Mouse (Mus musculus): ENCODE measurements at regions not wholly inside any gene's neighbourhood (a gene's known extent, or its start where the extent isn't known, plus 50 kb on each side); places are given as distances from the start of the nearest gene placed in this dataset.

DNA sequence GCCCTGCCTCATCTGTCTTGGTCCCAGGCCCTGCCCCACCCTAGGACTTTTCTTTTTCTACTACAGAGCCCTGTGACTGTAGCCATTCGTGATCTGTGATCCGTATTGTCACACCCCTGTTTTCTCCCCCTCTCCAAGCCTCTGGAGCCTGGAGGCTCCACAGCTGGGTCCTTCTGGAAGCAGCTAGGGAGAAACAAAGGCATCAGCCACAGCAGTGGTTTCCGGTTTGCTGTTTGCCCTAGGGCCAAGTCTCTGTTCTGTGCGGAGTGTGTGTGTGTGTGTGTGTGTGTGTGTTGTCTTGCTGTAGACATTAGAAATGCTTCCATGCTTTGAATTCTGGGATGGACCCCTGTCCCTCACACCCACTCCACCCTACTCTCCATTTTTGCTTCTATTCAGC is 76.9 kb downstream of the Tpra1 start:
- DNase-seq (ENCODE audit: low read depth, low spot score) = no peak
- Histone ChIP-seq H3K9ac (ENCODE audit: control insufficient read depth, low read depth, low read length, poor library complexity, severe bottlenecking) (no peak overlapping the region), H3K4me3 (ENCODE audit: control insufficient read depth in 1 of 2, insufficient read depth in 1 of 2, low read depth in 2 of 2, low read length in 2 of 2) (no peak overlapping the region), H3K27ac (ENCODE audit: control insufficient read depth, low read depth, low read length) (no peak overlapping the region), H3K27me3 (ENCODE audit: control insufficient read depth in 1 of 2, insufficient read depth in 2 of 2, low read length in 2 of 2) (peaks cover 0 to under 1% of the 10 kb centered on the region in 2 experiments; a peak in 3 of 4 replicates), H3K4me1 (ENCODE audit: control insufficient read depth in 1 of 2, insufficient read depth in 2 of 2, low read length in 2 of 2) (no peaks in the 10 kb centered on the region), H3K36me3 (ENCODE audit: control insufficient read depth in 1 of 2, insufficient read depth in 2 of 2, low read length in 2 of 2) (no peaks in the 10 kb centered on the region), H3K79me2 (ENCODE audit: control insufficient read depth, insufficient read depth, low read length, poor library complexity) (no peaks in the 10 kb centered on the region), H3K9me3 (replicated peaks; ENCODE audit: insufficient read depth, low read length) (no peaks in the 10 kb centered on the region)
- TF ChIP-seq TBP (IDR thresholded peaks at IDR 0.05; ENCODE audit: low read depth, low read length) (no peak), USF2 (IDR thresholded peaks at IDR 0.05; ENCODE audit: borderline replicate concordance in 1 of 2, insufficient read depth in 1 of 2, low read depth in 1 of 2, low read length in 2 of 2) (no peak)

DNA sequence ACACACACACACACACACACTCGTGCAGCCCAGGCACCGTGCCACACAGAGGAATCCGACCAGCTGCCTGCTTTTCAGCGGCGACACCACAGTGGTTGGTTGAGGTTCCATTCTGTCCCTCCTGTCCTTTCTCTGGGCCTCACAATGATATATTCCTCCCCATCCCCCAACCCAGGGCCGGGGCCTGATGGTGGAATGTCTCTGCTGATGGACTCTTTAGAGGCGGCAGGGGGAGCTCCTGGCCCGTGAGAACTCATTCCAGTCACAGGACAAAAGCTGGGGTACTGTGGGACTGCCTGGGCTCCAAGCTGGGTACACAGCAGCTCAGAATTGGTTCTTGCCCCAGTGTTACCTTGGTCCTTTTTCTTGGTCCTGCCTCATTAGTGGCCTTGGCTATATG is 78.1 kb downstream of the Tpra1 start:
- no peaks in the 10 kb centered on the region for H3K79me2 ChIP-seq (ENCODE audit: control insufficient read depth, insufficient read depth, low read length, poor library complexity)
- DNase-seq (ENCODE audit: low read depth, low spot score) = peak; percentile 10

DNA sequence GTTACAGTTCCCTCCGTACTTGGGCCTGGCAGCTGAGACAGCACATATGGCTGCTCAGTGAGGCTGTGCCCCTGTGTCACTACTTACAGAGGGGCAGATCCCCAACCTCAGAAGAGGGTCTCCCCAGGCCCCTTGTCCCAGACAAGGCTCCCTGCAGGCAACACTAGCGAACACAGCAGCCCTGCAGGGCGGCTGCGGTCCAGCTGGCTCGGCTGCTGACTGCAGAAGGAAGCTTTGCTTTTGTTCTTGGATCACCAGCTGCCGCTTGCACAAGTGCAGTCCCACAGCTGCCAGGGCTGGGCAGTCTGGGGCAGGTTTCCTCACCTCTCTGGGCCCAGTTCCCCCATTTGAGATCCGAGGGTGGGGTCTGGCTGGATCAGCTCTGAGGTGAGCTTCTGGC is 79.5 kb downstream of the Tpra1 start:
- no peak for DNase-seq (ENCODE audit: low read depth, low spot score)
- no peaks in the 10 kb centered on the region; a peak in 3 of 4 replicates for H3K27me3 ChIP-seq (ENCODE audit: control insufficient read depth in 1 of 2, insufficient read depth in 2 of 2, low read length in 2 of 2)
- TF ChIP-seq E2F4 (IDR thresholded peaks at IDR 0.05; ENCODE audit: borderline replicate concordance, low read depth, low read length) (no peak), GATA1 (IDR thresholded peaks at IDR 0.05; ENCODE audit: low read depth, low read length) (no peak), USF2 (IDR thresholded peaks at IDR 0.05; ENCODE audit: borderline replicate concordance in 1 of 2, insufficient read depth in 1 of 2, low read depth in 1 of 2, low read length in 2 of 2) (no peak), MEF2A (IDR thresholded peaks at IDR 0.05; ENCODE audit: extremely low read depth, insufficient replicate concordance, low read depth, low read length, poor library complexity, severe bottlenecking) (no peak), ZKSCAN1 (IDR thresholded peaks at IDR 0.05; ENCODE audit: low read depth, low read length) (no peak), MAZ (IDR thresholded peaks at IDR 0.05; ENCODE audit: low read depth, low read length) (no peak), UBTF (IDR thresholded peaks at IDR 0.05; ENCODE audit: borderline replicate concordance, insufficient read depth, low read depth, low read length) (no peak), ETS1 (IDR thresholded peaks at IDR 0.05; ENCODE audit: low read depth, low read length) (no peak), POLR2AphosphoS2 (IDR thresholded peaks at IDR 0.05; ENCODE audit: low read length) (no peak), POLR2AphosphoS5 (IDR thresholded peaks at IDR 0.05; ENCODE audit: borderline replicate concordance, low read depth, low read length) (no peak), HCFC1 (IDR thresholded peaks at IDR 0.05; ENCODE audit: low read depth, low read length) (no peak), MXI1 (IDR thresholded peaks at IDR 0.05; ENCODE audit: low read depth, low read length) (no peak), TAL1 (IDR thresholded peaks at IDR 0.05; ENCODE audit: low read length) (no peak)

More for the DNA sequence above, 78.1 kb downstream of the Tpra1 start:
- H3K9me3 ChIP-seq (replicated peaks; ENCODE audit: insufficient read depth, low read length) = no peaks in the 10 kb centered on the region
- no peaks in the 10 kb centered on the region for H3K36me3 ChIP-seq (ENCODE audit: control insufficient read depth in 1 of 2, insufficient read depth in 2 of 2, low read length in 2 of 2)
- no peak overlapping the region for H3K4me3 ChIP-seq (ENCODE audit: control insufficient read depth in 1 of 2, insufficient read depth in 1 of 2, low read depth in 2 of 2, low read length in 2 of 2)
- H3K27me3 ChIP-seq (ENCODE audit: control insufficient read depth in 1 of 2, insufficient read depth in 2 of 2, low read length in 2 of 2) = no peaks in the 10 kb centered on the region; a peak in 3 of 4 replicates
- H3K9ac ChIP-seq (ENCODE audit: control insufficient read depth, low read depth, low read length, poor library complexity, severe bottlenecking) = no peak overlapping the region
- TF ChIP-seq CTCF (IDR thresholded peaks at IDR 0.05 in 2 of 3, conservative IDR thresholded peaks at IDR 0.05 in 1 of 3; ENCODE audit: control insufficient read depth in 1 of 3, insufficient read depth in 1 of 3, low read depth in 2 of 3, low read length in 3 of 3, poor library complexity in 1 of 3, severe bottlenecking in 1 of 3) (peak in 2 of 3 experiments; percentile 47 to 49; a peak in 4 of 6 replicates), RAD21 (IDR thresholded peaks at IDR 0.05; ENCODE audit: low read depth, low read length) (peak; percentile 39), GABPA (IDR thresholded peaks at IDR 0.05; ENCODE audit: low read depth, low read length) (no peak), USF2 (IDR thresholded peaks at IDR 0.05; ENCODE audit: borderline replicate concordance in 1 of 2, insufficient read depth in 1 of 2, low read depth in 1 of 2, low read length in 2 of 2) (no peak), SMC3 (IDR thresholded peaks at IDR 0.05; ENCODE audit: low read depth, low read length) (peak; percentile 43), CHD2 (IDR thresholded peaks at IDR 0.05; ENCODE audit: low read length) (no peak)
- no peak overlapping the region for H3K27ac ChIP-seq (ENCODE audit: control insufficient read depth, low read depth, low read length)
- no peaks in the 10 kb centered on the region for H3K4me1 ChIP-seq (ENCODE audit: control insufficient read depth in 1 of 2, insufficient read depth in 2 of 2, low read length in 2 of 2)

More for the DNA sequence above, 79.5 kb downstream of the Tpra1 start:
- H3K4me3 ChIP-seq (ENCODE audit: control insufficient read depth in 1 of 2, insufficient read depth in 1 of 2, low read depth in 2 of 2, low read length in 2 of 2) = no peak overlapping the region
- H3K27ac ChIP-seq (ENCODE audit: control insufficient read depth, low read depth, low read length) = no peak overlapping the region
- no peaks in the 10 kb centered on the region for H3K9me3 ChIP-seq (replicated peaks; ENCODE audit: insufficient read depth, low read length)
- no peak overlapping the region for H3K9ac ChIP-seq (ENCODE audit: control insufficient read depth, low read depth, low read length, poor library complexity, severe bottlenecking)
- H3K4me1 ChIP-seq (ENCODE audit: control insufficient read depth in 1 of 2, insufficient read depth in 2 of 2, low read length in 2 of 2) = no peaks in the 10 kb centered on the region
- H3K36me3 ChIP-seq (ENCODE audit: control insufficient read depth in 1 of 2, insufficient read depth in 2 of 2, low read length in 2 of 2) = no peaks in the 10 kb centered on the region
- no peaks in the 10 kb centered on the region for H3K79me2 ChIP-seq (ENCODE audit: control insufficient read depth, insufficient read depth, low read length, poor library complexity)

Data from MEL (cell line).